Mouse (Mus musculus): ENCODE results near the gene Mgat1. TPM values are rescaled to one million over a fixed set of nuclear protein-coding genes. Genes with fewer than 3 reads are reported as not detected.
"Not testable (repeated sequence)": the region's sequence is repeated elsewhere in the genome, so short reads cannot be mapped to it uniquely, and the experiment has no call there.

The Mgat1 gene
- polyA plus RNA-seq (2015; fragmentation: Nextera tagmentation; extraction: Ambion mirVana) = 35.3 and 35.4 TPM in 2 replicates

- ATAC-seq (replicated peaks) = peak; percentile 97
- under 1% methylated on average over 52 of the region's 60 CpGs for WGBS
Observed at GRCm38 (mm10) chr11:49243727-49244594, at the start of gene Mgat1. Gene Mgat1, plus strand, starts transcription at chr11:49244191.

GRCm38 (mm10) chr11:49194771-49195170, 49.2 kb upstream of the Mgat1 start:
- H3K36me3 ChIP-seq (replicated peaks); H3K9me3 ChIP-seq; ATAC-seq (replicated peaks); H3K4me2 ChIP-seq; H3K4me1 ChIP-seq; H3K27ac ChIP-seq; H3K27me3 ChIP-seq (replicated peaks); H3K9ac ChIP-seq; H3K4me3 ChIP-seq: not testable (repeated sequence)
- 96% methylated on average over 9 of the region's 9 CpGs for WGBS

More at GRCm38 (mm10) chr11:49243727-49244594, at the start of gene Mgat1:
- H3K9ac ChIP-seq = peak within 1 kb of the TSS; percentile 93
- H3K4me2 ChIP-seq = peak within 1 kb of the TSS; percentile 80
- H3K27me3 ChIP-seq (replicated peaks) = no peaks in the 10 kb centered on the region
- H3K4me3 ChIP-seq = peak within 1 kb of the TSS; percentile 95
- H3K9me3 ChIP-seq = no peaks in the 10 kb centered on the region
- peak within 1 kb of the TSS; percentile 96 for H3K27ac ChIP-seq
- H3K36me3 ChIP-seq (replicated peaks) = no peaks in the 10 kb centered on the region
- peaks cover 43% of the 10 kb centered on the region for H3K4me1 ChIP-seq

GRCm38 (mm10) chr11:49195819-49196322, 48.1 kb upstream of the Mgat1 start:
- no peak overlapping the region for H3K27ac ChIP-seq
- H3K4me3 ChIP-seq = no peak overlapping the region
- H3K27me3 ChIP-seq (replicated peaks) = no peaks in the 10 kb centered on the region
- H3K9ac ChIP-seq = no peak overlapping the region
- H3K4me2 ChIP-seq = no peak overlapping the region
- 87% methylated on average over 7 of the region's 7 CpGs for WGBS
- H3K36me3 ChIP-seq (replicated peaks) = no peaks in the 10 kb centered on the region
- no peaks in the 10 kb centered on the region for H3K9me3 ChIP-seq
- H3K4me1 ChIP-seq = no peaks in the 10 kb centered on the region
- no peak for ATAC-seq (replicated peaks)

- Histone ChIP-seq H3K4me2 (no peak overlapping the region), H3K27me3 (replicated peaks) (no peaks in the 10 kb centered on the region), H3K4me1 (peaks cover 19% of the 10 kb centered on the region), H3K9me3 (no peaks in the 10 kb centered on the region), H3K27ac (no peak overlapping the region), H3K36me3 (replicated peaks) (no peaks in the 10 kb centered on the region), H3K9ac (no peak overlapping the region), H3K4me3 (no peak overlapping the region)
- no peak for ATAC-seq (replicated peaks)
Observed at GRCm38 (mm10) chr11:49200666-49201065, 43.3 kb upstream of the Mgat1 start.

- H3K4me3 ChIP-seq = no peak overlapping the region
- no peak for ATAC-seq (replicated peaks)
- H3K27ac ChIP-seq = no peak overlapping the region
- no peaks in the 10 kb centered on the region for H3K9me3 ChIP-seq
- H3K4me2 ChIP-seq = no peak overlapping the region
- H3K27me3 ChIP-seq (replicated peaks) = no peaks in the 10 kb centered on the region
- H3K4me1 ChIP-seq = peaks cover 19% of the 10 kb centered on the region
- no peak overlapping the region for H3K9ac ChIP-seq
- no peaks in the 10 kb centered on the region for H3K36me3 ChIP-seq (replicated peaks)
Observed at GRCm38 (mm10) chr11:49201142-49201541, 42.8 kb upstream of the Mgat1 start.

- peak overlapping the region; percentile 82 for H3K4me2 ChIP-seq
- peaks cover 2% of the 10 kb centered on the region; the same call in 1 of the 2 replicates for H3K36me3 ChIP-seq (replicated peaks)
- ATAC-seq (replicated peaks) = no peak
- peaks cover 19% of the 10 kb centered on the region for H3K4me1 ChIP-seq
- 67% methylated on average over 2 of the region's 2 CpGs for WGBS
- H3K4me3 ChIP-seq = peak overlapping the region; percentile 84
- H3K9ac ChIP-seq = peak overlapping the region; percentile 99; the same call in 1 of the 2 replicates
- H3K27me3 ChIP-seq (replicated peaks) = no peaks in the 10 kb centered on the region
- H3K9me3 ChIP-seq = no peaks in the 10 kb centered on the region
- no peak overlapping the region for H3K27ac ChIP-seq
Observed at GRCm38 (mm10) chr11:49202071-49202470, 41.9 kb upstream of the Mgat1 start.

- no peaks in the 10 kb centered on the region for H3K9me3 ChIP-seq
- WGBS = 3% methylated on average over 10 of the region's 10 CpGs
Observed at GRCm38 (mm10) chr11:49202523-49203061, 41.4 kb upstream of the Mgat1 start.

GRCm38 (mm10) chr11:49203129-49203768, 40.7 kb upstream of the Mgat1 start, which contains the start of gene Zfp62:
Gene Zfp62, plus strand, starts transcription at chr11:49203292.
- H3K4me1 ChIP-seq = peaks cover 19% of the 10 kb centered on the region
- peaks cover 2% of the 10 kb centered on the region; the same call in 1 of the 2 replicates for H3K36me3 ChIP-seq (replicated peaks)
- under 1% methylated on average over 46 of the region's 47 CpGs for WGBS
- no peaks in the 10 kb centered on the region for H3K9me3 ChIP-seq
- no peaks in the 10 kb centered on the region for H3K27me3 ChIP-seq (replicated peaks)
- H3K4me2 ChIP-seq = peak within 1 kb of the TSS; percentile 82
- peak; percentile 95 for ATAC-seq (replicated peaks)
- peak within 1 kb of the TSS; percentile 84 for H3K4me3 ChIP-seq
- H3K9ac ChIP-seq = peak within 1 kb of the TSS; percentile 99
- peak within 1 kb of the TSS; percentile 94 for H3K27ac ChIP-seq

More at GRCm38 (mm10) chr11:49202523-49203061, 41.4 kb upstream of the Mgat1 start:
- peak overlapping the region; percentile 82 for H3K4me2 ChIP-seq
- H3K9ac ChIP-seq = peak overlapping the region; percentile 99
- no peaks in the 10 kb centered on the region for H3K27me3 ChIP-seq (replicated peaks)
- peak overlapping the region; percentile 94 for H3K27ac ChIP-seq
- H3K4me1 ChIP-seq = peaks cover 19% of the 10 kb centered on the region
- peak overlapping the region; percentile 84 for H3K4me3 ChIP-seq
- peak; percentile 50 for ATAC-seq (replicated peaks)
- H3K36me3 ChIP-seq (replicated peaks) = peaks cover 2% of the 10 kb centered on the region; the same call in 1 of the 2 replicates

- ATAC-seq (replicated peaks) = peak; percentile 79
- WGBS = 0% methylated on average over 24 of the region's 24 CpGs
- no peaks in the 10 kb centered on the region for H3K27me3 ChIP-seq (replicated peaks)
Observed at GRCm38 (mm10) chr11:49203771-49204497, 40.1 kb upstream of the Mgat1 start.

GRCm38 (mm10) chr11:49205080-49205590, 38.9 kb upstream of the Mgat1 start:
- no peaks in the 10 kb centered on the region for H3K27me3 ChIP-seq (replicated peaks)
- no peaks in the 10 kb centered on the region for H3K9me3 ChIP-seq
- peak overlapping the region; percentile 82 for H3K4me2 ChIP-seq
- no peak for ATAC-seq (replicated peaks)
- H3K4me1 ChIP-seq = peaks cover 19% of the 10 kb centered on the region
- no peak overlapping the region for H3K9ac ChIP-seq
- no peak overlapping the region for H3K27ac ChIP-seq
- 87% methylated on average over 6 of the region's 6 CpGs for WGBS
- H3K4me3 ChIP-seq = 0 out of 2 replicates have a peak overlapping the region, but pooled peaks have one; percentile 84
- peaks cover 2% of the 10 kb centered on the region; the same call in 1 of the 2 replicates for H3K36me3 ChIP-seq (replicated peaks)

More at GRCm38 (mm10) chr11:49203771-49204497, 40.1 kb upstream of the Mgat1 start:
- H3K27ac ChIP-seq = peak overlapping the region; percentile 94
- no peaks in the 10 kb centered on the region for H3K9me3 ChIP-seq
- H3K4me1 ChIP-seq = peaks cover 19% of the 10 kb centered on the region
- peak overlapping the region; percentile 82 for H3K4me2 ChIP-seq
- peak overlapping the region; percentile 84 for H3K4me3 ChIP-seq
- peak overlapping the region; percentile 99 for H3K9ac ChIP-seq
- H3K36me3 ChIP-seq (replicated peaks) = peaks cover 2% of the 10 kb centered on the region; the same call in 1 of the 2 replicates

GRCm38 (mm10) chr11:49207495-49207894, 36.5 kb upstream of the Mgat1 start:
- Histone ChIP-seq H3K9me3 (no peaks in the 10 kb centered on the region), H3K9ac (no peak overlapping the region), H3K36me3 (replicated peaks) (peaks cover 2% of the 10 kb centered on the region; the same call in 1 of the 2 replicates), H3K4me2 (no peak overlapping the region), H3K4me1 (peaks cover 15% of the 10 kb centered on the region), H3K4me3 (no peak overlapping the region), H3K27me3 (replicated peaks) (no peaks in the 10 kb centered on the region), H3K27ac (no peak overlapping the region)
- no peak for ATAC-seq (replicated peaks)
- 100% methylated on average over 1 of the region's 1 CpGs for WGBS
